Mouse (Mus musculus): ENCODE data around the gene Spp2. TPM values are rescaled to one million over a fixed set of nuclear protein-coding genes. Genes with fewer than 3 reads are reported as not detected.

Gene Spp2
- polyA plus RNA-seq (2016; fragmentation: Nextera tagmentation; extraction: Ambion mirVana), result 0.30 and 0.37 TPM in 2 replicates

DNA sequence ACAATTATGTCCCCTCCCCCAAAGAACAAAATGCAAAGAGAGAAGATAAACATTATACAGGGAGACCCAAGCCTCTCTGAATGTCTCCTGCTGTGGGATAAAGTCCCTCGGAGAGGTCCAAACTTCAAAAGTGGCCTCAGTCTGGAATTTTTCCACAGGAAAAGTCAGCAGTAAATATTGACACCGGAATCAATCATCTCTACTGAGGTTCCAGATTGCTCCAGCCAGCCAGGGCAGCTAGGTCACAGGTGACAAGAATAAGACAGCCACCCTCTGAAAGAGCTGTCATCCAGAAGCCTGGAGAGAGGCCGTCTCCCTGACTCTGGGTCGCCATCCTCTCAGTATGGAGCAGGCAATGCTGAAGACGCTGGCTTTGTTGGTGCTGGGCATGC, at the start of gene Spp2:
Gene Spp2 (plus strand): TSS at position 155 of the 392 bp plus-strand sequence.
- no peak for DNase-seq (ENCODE audit: low spot score)
- H3K9me3 ChIP-seq, result no peaks in the 10 kb centered on the region
- H3K4me3 ChIP-seq, result no peak within 1 kb of the TSS
- peaks cover 12% of the 10 kb centered on the region for H3K4me1 ChIP-seq
- no peak within 1 kb of the TSS for H3K27ac ChIP-seq (replicated peaks)
- no peaks in the 10 kb centered on the region for H3K27me3 ChIP-seq (replicated peaks; ENCODE audit: low read depth, poor library complexity, severe bottlenecking)
- 74% methylated on average over 5 of the region's 5 CpGs for WGBS
- H3K36me3 ChIP-seq (replicated peaks), result no peaks in the 10 kb centered on the region

- Histone ChIP-seq H3K9me3 (no peaks in the 10 kb centered on the region), H3K27ac (replicated peaks) (peak overlapping the region; percentile 48; the same call in 1 of the 2 replicates), H3K4me3 (no peak overlapping the region), H3K27me3 (replicated peaks; ENCODE audit: low read depth, poor library complexity, severe bottlenecking) (no peaks in the 10 kb centered on the region), H3K4me1 (no peaks in the 10 kb centered on the region), H3K36me3 (replicated peaks) (no peaks in the 10 kb centered on the region)
- peak; percentile 74 for DNase-seq (ENCODE audit: low spot score)
- WGBS, result 52% methylated on average over 6 of the region's 6 CpGs
These were observed 49.2 kb upstream of the Spp2 start for GRCm38 (mm10) chr1:88357458-88358090.

DNA sequence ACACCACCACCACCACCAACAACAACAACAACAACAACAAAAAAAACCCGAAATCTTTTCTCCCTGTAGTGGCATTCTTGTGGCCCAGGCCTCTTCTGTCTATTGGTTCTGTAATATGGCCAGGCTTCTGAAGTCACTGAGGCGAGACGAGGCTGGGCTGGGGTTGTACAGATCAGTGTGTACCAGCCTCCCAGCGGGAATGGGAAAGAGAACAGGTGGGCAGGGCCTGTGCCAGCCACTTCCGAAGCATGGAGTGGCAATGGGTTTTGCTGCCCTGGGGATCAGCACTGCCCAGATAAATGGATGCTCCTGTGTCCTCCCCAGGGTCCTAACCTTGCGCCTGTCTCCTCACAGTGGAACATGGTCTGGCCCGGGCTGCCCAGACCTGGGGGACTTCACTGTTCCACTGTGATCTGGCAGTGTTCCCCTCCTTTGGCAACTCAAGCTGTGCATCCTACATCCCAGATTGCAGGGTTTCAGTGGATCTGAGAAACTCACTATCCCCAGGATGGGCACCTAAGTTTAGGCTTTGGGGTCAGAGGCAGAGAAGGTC, 48.6 kb upstream of the Spp2 start:
- H3K27me3 ChIP-seq (replicated peaks; ENCODE audit: low read depth, poor library complexity, severe bottlenecking), result no peaks in the 10 kb centered on the region
- H3K27ac ChIP-seq (replicated peaks), result no peak overlapping the region
- no peaks in the 10 kb centered on the region for H3K9me3 ChIP-seq
- no peak overlapping the region for H3K4me3 ChIP-seq
- WGBS, result 80% methylated on average over 7 of the region's 7 CpGs
- no peak for DNase-seq (ENCODE audit: low spot score)
- H3K36me3 ChIP-seq (replicated peaks), result no peaks in the 10 kb centered on the region
- H3K4me1 ChIP-seq, result no peaks in the 10 kb centered on the region

DNA sequence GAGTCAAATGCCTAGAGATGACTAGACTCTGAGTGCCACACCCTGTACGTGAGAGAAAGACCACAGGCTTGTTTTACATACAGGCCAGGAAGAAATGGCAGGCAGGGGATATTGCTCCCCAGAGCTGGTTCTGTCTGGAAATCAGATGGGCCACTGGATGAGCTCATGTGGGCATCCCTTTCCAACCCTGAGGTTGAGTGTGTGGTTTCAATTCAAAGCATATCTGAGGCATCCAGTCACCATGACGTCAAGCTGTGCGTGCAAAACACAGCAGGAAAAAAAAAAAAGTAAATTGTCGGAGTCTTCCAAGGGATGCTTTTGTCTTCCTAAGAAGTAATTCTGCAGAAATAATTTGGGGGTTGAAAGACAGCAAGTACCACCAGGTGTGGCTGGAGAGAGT, 45.7 kb upstream of the Spp2 start:
- H3K36me3 ChIP-seq (replicated peaks), result no peaks in the 10 kb centered on the region
- H3K4me3 ChIP-seq, result no peak overlapping the region
- H3K9me3 ChIP-seq, result no peaks in the 10 kb centered on the region
- DNase-seq (ENCODE audit: low spot score), result no peak
- no peaks in the 10 kb centered on the region for H3K27me3 ChIP-seq (replicated peaks; ENCODE audit: low read depth, poor library complexity, severe bottlenecking)
- no peaks in the 10 kb centered on the region for H3K4me1 ChIP-seq
- no peak overlapping the region for H3K27ac ChIP-seq (replicated peaks)
- WGBS, result 79% methylated on average over 4 of the region's 4 CpGs

- Histone ChIP-seq H3K36me3 (replicated peaks) (no peaks in the 10 kb centered on the region), H3K27me3 (replicated peaks; ENCODE audit: low read depth, poor library complexity, severe bottlenecking) (no peaks in the 10 kb centered on the region), H3K9me3 (0 out of 2 replicates have a peak, but pooled peaks cover 3% of the 10 kb centered on the region), H3K4me1 (peaks cover 16% of the 10 kb centered on the region), H3K27ac (replicated peaks) (no peak overlapping the region), H3K4me3 (no peak overlapping the region)
- whole genome bisulfite sequencing, result 80% methylated on average over 11 of the region's 11 CpGs
- no peak for DNase-seq (ENCODE audit: low spot score)
These were observed 39.7 kb upstream of the Spp2 start for GRCm38 (mm10) chr1:88366881-88367644.

DNA sequence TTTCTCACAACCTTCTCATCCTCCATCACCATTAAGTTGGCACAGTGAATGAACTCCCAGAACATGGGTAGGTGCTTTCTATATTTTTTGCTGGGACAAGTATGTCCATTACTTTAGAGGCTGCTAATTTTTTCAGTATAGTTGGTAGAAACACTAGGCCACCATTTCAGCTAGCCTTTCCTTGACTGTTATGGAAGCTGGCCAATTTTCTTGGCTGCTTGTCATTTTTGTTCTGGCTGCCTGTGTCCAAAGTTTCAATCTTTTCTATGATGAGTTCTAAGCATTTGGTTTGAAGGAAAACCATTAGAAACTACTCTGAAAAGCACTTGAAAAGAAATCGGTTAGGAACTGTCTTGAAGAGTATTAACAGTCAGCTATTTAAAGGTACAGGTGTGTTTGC, 28.3 kb upstream of the Spp2 start:
- no peak overlapping the region for H3K4me3 ChIP-seq
- H3K27ac ChIP-seq (replicated peaks), result no peak overlapping the region
- no peak for DNase-seq (ENCODE audit: low spot score)
- no peaks in the 10 kb centered on the region for H3K4me1 ChIP-seq
- H3K9me3 ChIP-seq, result 0 out of 2 replicates have a peak, but pooled peaks cover 6% of the 10 kb centered on the region
- H3K36me3 ChIP-seq (replicated peaks), result no peaks in the 10 kb centered on the region
- no peaks in the 10 kb centered on the region for H3K27me3 ChIP-seq (replicated peaks; ENCODE audit: low read depth, poor library complexity, severe bottlenecking)
- WGBS, result 94% methylated on average over 1 of the region's 1 CpGs

GRCm38 (mm10) chr1:88391632-88392031, 15.1 kb upstream of the Spp2 start:
- 78% methylated on average over 4 of the region's 4 CpGs for WGBS
- Histone ChIP-seq H3K36me3 (replicated peaks) (no peaks in the 10 kb centered on the region), H3K4me3 (no peak overlapping the region), H3K4me1 (no peaks in the 10 kb centered on the region), H3K27ac (replicated peaks) (no peak overlapping the region), H3K27me3 (replicated peaks; ENCODE audit: low read depth, poor library complexity, severe bottlenecking) (no peaks in the 10 kb centered on the region), H3K9me3 (no peaks in the 10 kb centered on the region)
- no peak for DNase-seq (ENCODE audit: low spot score)

GRCm38 (mm10) chr1:88393321-88393720, 13.4 kb upstream of the Spp2 start:
- H3K4me3 ChIP-seq, result no peak overlapping the region
- H3K27me3 ChIP-seq (replicated peaks; ENCODE audit: low read depth, poor library complexity, severe bottlenecking), result no peaks in the 10 kb centered on the region
- no peak overlapping the region for H3K27ac ChIP-seq (replicated peaks)
- no peaks in the 10 kb centered on the region for H3K4me1 ChIP-seq
- whole genome bisulfite sequencing, result 88% methylated on average over 5 of the region's 5 CpGs
- no peak for DNase-seq (ENCODE audit: low spot score)
- H3K9me3 ChIP-seq, result no peaks in the 10 kb centered on the region
- no peaks in the 10 kb centered on the region for H3K36me3 ChIP-seq (replicated peaks)

- Histone ChIP-seq H3K27me3 (replicated peaks; ENCODE audit: low read depth, poor library complexity, severe bottlenecking) (no peaks in the 10 kb centered on the region), H3K9me3 (no peaks in the 10 kb centered on the region), H3K36me3 (replicated peaks) (no peaks in the 10 kb centered on the region), H3K27ac (replicated peaks) (no peak overlapping the region), H3K4me3 (no peak overlapping the region), H3K4me1 (peaks cover 23% of the 10 kb centered on the region)
- 65% methylated on average over 3 of the region's 3 CpGs for WGBS
- no peak for DNase-seq (ENCODE audit: low spot score)
These were observed 3.4 kb upstream of the Spp2 start for GRCm38 (mm10) chr1:88403378-88403777.

- Histone ChIP-seq H3K4me1 (peaks cover 12% of the 10 kb centered on the region), H3K36me3 (replicated peaks) (no peaks in the 10 kb centered on the region), H3K27me3 (replicated peaks; ENCODE audit: low read depth, poor library complexity, severe bottlenecking) (no peaks in the 10 kb centered on the region), H3K4me3 (no peak overlapping the region), H3K27ac (replicated peaks) (no peak overlapping the region), H3K9me3 (no peaks in the 10 kb centered on the region)
- DNase-seq (ENCODE audit: low spot score), result no peak
- 65% methylated on average over 12 of the region's 12 CpGs for WGBS
These were observed 519 bp upstream of the Spp2 start for GRCm38 (mm10) chr1:88406078-88406806.

DNA sequence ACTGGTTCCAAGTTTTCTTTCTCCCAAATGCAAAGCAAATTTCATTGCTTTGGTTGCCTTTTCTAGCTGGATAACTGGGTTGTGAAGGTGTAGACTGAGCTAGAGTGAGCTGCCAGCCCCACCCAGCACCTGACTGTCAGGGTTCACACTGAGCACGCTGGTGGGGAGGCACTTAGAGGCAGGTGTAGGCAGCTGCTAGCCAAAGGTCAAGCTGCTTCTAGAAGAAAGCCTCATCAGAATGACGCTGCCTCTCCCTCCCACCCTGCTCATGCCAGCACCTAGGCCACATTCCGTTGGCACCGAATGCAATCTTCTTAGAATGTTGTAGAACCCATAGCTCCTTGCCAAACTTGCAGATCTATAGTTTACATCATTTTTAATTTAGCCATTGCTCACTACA, 1.6 kb downstream of the Spp2 start:
- WGBS, result 84% methylated on average over 4 of the region's 4 CpGs

DNA sequence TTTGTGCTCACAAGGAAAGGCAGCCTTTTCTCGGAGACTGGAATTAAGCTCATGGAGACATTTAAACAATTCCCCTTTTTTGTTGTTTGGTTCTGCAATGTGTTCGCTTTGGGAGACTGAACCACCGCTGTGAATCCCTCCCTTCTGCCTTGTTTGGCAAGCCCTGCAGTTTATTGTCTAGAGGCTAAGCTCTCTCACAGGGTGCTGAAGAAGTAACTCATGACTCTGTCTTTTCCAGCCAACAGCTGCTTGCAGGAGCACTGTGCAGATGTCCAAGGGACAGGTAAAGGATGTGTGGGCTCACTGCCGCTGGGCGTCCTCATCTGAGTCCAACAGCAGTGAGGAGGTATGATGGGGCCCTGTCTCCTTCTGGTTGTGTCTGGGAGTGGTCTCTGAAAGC, 5.3 kb downstream of the Spp2 start:
- DNase-seq (ENCODE audit: low spot score), result no peak
- H3K27ac ChIP-seq (replicated peaks), result no peak overlapping the region
- no peaks in the 10 kb centered on the region for H3K36me3 ChIP-seq (replicated peaks)

More for the DNA sequence above, 1.6 kb downstream of the Spp2 start:
- H3K36me3 ChIP-seq (replicated peaks), result no peaks in the 10 kb centered on the region
- H3K27me3 ChIP-seq (replicated peaks; ENCODE audit: low read depth, poor library complexity, severe bottlenecking), result no peaks in the 10 kb centered on the region
- H3K9me3 ChIP-seq, result no peaks in the 10 kb centered on the region
- no peak overlapping the region for H3K4me3 ChIP-seq
- peaks cover 17% of the 10 kb centered on the region for H3K4me1 ChIP-seq
- no peak overlapping the region for H3K27ac ChIP-seq (replicated peaks)
- no peak for DNase-seq (ENCODE audit: low spot score)

More for the DNA sequence above, 5.3 kb downstream of the Spp2 start:
- H3K4me3 ChIP-seq, result no peak overlapping the region
- H3K9me3 ChIP-seq, result no peaks in the 10 kb centered on the region
- H3K27me3 ChIP-seq (replicated peaks; ENCODE audit: low read depth, poor library complexity, severe bottlenecking), result no peaks in the 10 kb centered on the region
- peaks cover 5% of the 10 kb centered on the region for H3K4me1 ChIP-seq
- 64% methylated on average over 5 of the region's 5 CpGs for WGBS

Data from embryonic facial prominence, embryonic 10.5 days (tissue).